8 mouse cellular contexts compared by ENCODE assay signal in genomic region chr16:93543704-93544103, GRCm38 (mm10).
DNase-seq lines count a peak whose midpoint lies in the region; ATAC-seq and TF ChIP-seq lines count a peak whose summit lies in the region.

No protein-coding gene starts in this region.

- WGBS in lung, embryonic 16.5 days, result under 1% methylated on average over 8 of the region's 8 CpGs

- no peak overlapping the region for H3K4me2 ChIP-seq in lung, embryonic 16.5 days (ENCODE audit: low read depth, low read length)

- no peaks in the 10 kb centered on the region for H3K4me1 ChIP-seq in ES-E14 (ENCODE audit: control insufficient read depth in 2 of 2, insufficient read depth in 2 of 2, low read length in 2 of 2, poor library complexity in 1 of 2)
- no peaks in the 10 kb centered on the region for H3K4me1 ChIP-seq in lung, embryonic 16.5 days (replicated peaks; ENCODE audit: control insufficient read depth, insufficient read depth, low read length)

- H3K27ac ChIP-seq in ES-E14 (ENCODE audit: insufficient read depth, low read depth, low read length, poor library complexity, severe bottlenecking), result no peak overlapping the region
- no peak overlapping the region for H3K27ac ChIP-seq in lung, embryonic 16.5 days (ENCODE audit: low read length)

- no peaks in the 10 kb centered on the region for H3K9me3 ChIP-seq in ES-E14 (ENCODE audit: control insufficient read depth, insufficient read depth, low read depth, low read length)
- no peaks in the 10 kb centered on the region for H3K9me3 ChIP-seq in lung, embryonic 16.5 days (ENCODE audit: control insufficient read depth, low read length)

- no peaks in the 10 kb centered on the region for H3K27me3 ChIP-seq in lung, embryonic 16.5 days (ENCODE audit: control insufficient read depth, insufficient read depth, low read depth, low read length)

- H3K36me3 ChIP-seq in ES-E14 (ENCODE audit: control insufficient read depth, insufficient read depth, low read length, poor library complexity, severe bottlenecking), result no peaks in the 10 kb centered on the region
- no peaks in the 10 kb centered on the region for H3K36me3 ChIP-seq in lung, embryonic 16.5 days (ENCODE audit: control insufficient read depth, insufficient read depth, low read length)

- no peak overlapping the region for H3K9ac ChIP-seq in ES-E14 (ENCODE audit: insufficient read depth, low read depth, low read length, poor library complexity, severe bottlenecking)
- H3K9ac ChIP-seq in lung, embryonic 16.5 days (ENCODE audit: low read length), result no peak overlapping the region

- DNase-seq in ES-E14 (ENCODE audit: low read depth, low spot score), result peak; percentile 78
- DNase-seq in adrenal gland, adult 8-10 months, result peak; percentile 3
- DNase-seq in embryo, embryonic 9.5 days (ENCODE audit: extremely low spot score), result peak; percentile 83
- peak; percentile 76 to 82 for DNase-seq in heart, postnatal 10 days
- DNase-seq in layer of hippocampus, adult 18-20 months (ENCODE audit: low spot score in 2 of 2), result peak; percentile 60 to 92
- DNase-seq in retina, postnatal 7 days (ENCODE audit: low read depth, low spot score), result peak; percentile 69
- DNase-seq in ovary, adult 18-20 months (ENCODE audit: low spot score), result no peak

- in situ Hi-C loops in ES-E14 (cut with MboI; ENCODE audit: low sequenced_read_pairs in 2 of 2, unreplicated experiment in 2 of 2), result no loop called here

- peak; percentile 61; the same call in 1 of the 2 replicates for ATAC-seq in lung, embryonic 16.5 days (ENCODE audit: low read depth)

- intact Hi-C loops in heart, postnatal 10 days (cut with DNase I), result loop anchor here (1.0 to 10.0 kb wide), 5 partner anchors 81 to 1021 kb away; no protein-coding TSS in a partner anchor

- H3K4me3 ChIP-seq in ES-E14 (ENCODE audit: insufficient read depth in 1 of 2, low read depth in 1 of 2, low read length in 2 of 2, poor library complexity in 1 of 2, severe bottlenecking in 1 of 2), result no peak overlapping the region
- H3K4me3 ChIP-seq in lung, embryonic 16.5 days (ENCODE audit: low read length), result no peak overlapping the region

TF ChIP-seq in ES-E14, 5 proteins besides CTCF, POLR2A, EP300 and RAD21:
- TF ChIP-seq ZNF384 (IDR thresholded peaks at IDR 0.05; ENCODE audit: low read depth, low read length) (no peak), ZC3H11A (IDR thresholded peaks at IDR 0.05; ENCODE audit: borderline replicate concordance, low read depth, low read length) (peak; percentile 92)
